Mouse (Mus musculus) C2C12 (cell line): ENCODE results near the gene Timm10.

Experiments
- CEBPB ChIP-seq: IDR thresholded peaks from one replicate; pipeline ENCODE4 v1.6.1; 2011; ENCODE audit warnings: low read depth, mild to moderate bottlenecking, control low read depth, moderate library complexity
- CTCF ChIP-seq: IDR thresholded peaks from one replicate; pipeline ENCODE4 v1.5.1; 2011; ENCODE audit not compliant: control insufficient read depth, insufficient read depth, insufficient read length
- MAX ChIP-seq: IDR thresholded peaks from one replicate; pipeline ENCODE4 v1.6.1; 2011; ENCODE audit warnings: mild to moderate bottlenecking, control low read depth
- MYOD1 ChIP-seq: IDR thresholded peaks from one replicate; pipeline ENCODE4 v1.6.1; 2011; ENCODE audit warnings: low read depth; ENCODE audit not compliant: control insufficient read depth, insufficient read length
- MYOG ChIP-seq: IDR thresholded peaks from one replicate; pipeline ENCODE4 v1.6.1; 2011; ENCODE audit not compliant: control insufficient read depth, insufficient read length; ENCODE audit errors: extremely low read depth
- USF1 ChIP-seq: IDR thresholded peaks from one replicate; pipeline ENCODE4 v1.6.1; 2011; ENCODE audit warnings: low read depth, mild to moderate bottlenecking, control low read depth, moderate library complexity

- TF ChIP-seq CTCF (no peak), USF1 (no peak), MAX (no peak), MYOD1 (no peak), MYOG (no peak), CEBPB (no peak)
Observed at GRCm38 (mm10) chr2:84843654-84844053, 16.9 kb downstream of the Timm10 start.
